Mouse (Mus musculus) megakaryocyte, embryonic 14.5 days (primary cell): Measurements from ENCODE around the gene Myom1.

Source experiments
- FLI1 ChIP-seq: IDR thresholded peaks from 2 replicates; pipeline ENCODE4 v1.6.1; 2012; ENCODE audit warnings: low read length, inconsistent platforms, mixed read lengths
- GATA1 ChIP-seq: IDR thresholded peaks from 3 replicates; pipeline ENCODE4 v1.6.1; 2012; ENCODE audit warnings: mixed read lengths, low read length, inconsistent platforms, borderline replicate concordance

DNA sequence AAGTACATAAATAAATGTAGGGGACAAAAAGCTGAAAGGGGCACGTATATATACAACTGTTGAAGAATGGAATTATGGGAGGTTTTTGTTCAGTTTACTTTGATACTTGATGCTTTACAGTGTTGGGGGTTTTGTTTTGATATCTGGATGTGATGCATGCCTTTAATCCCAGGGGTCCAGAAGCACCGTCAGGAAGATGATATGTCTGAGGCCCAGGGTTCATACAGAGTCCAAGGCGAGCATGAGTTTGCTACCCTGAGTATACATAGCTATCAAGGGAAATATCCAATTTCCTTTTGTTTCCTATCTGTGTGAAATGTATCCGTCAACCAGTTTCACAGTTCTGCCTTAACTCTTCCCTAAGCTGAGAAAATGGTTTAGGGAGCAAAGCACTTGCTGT, 150.9 kb downstream of the Myom1 start:
- no peak for TF ChIP-seq GATA1
- no peak for TF ChIP-seq FLI1
